Mouse (Mus musculus) urinary bladder, postnatal 4 days (tissue): ENCODE data around the gene Itpr2.
A peak's percentile ranks its signal among the peaks of the same experiment; 100 is the strongest.

Source experiments
- DNase-seq, 2 experiments: peaks; one replicate each; pipeline ENCODE4 v3.0.0; 2021 to 2022; ENCODE audit warnings: low spot score in 2 of 2

The Itpr2 gene

GRCm38 (mm10) chr6:146424326-146424725, 77.7 kb downstream of the Itpr2 start:
- no peak for DNase-seq

DNA sequence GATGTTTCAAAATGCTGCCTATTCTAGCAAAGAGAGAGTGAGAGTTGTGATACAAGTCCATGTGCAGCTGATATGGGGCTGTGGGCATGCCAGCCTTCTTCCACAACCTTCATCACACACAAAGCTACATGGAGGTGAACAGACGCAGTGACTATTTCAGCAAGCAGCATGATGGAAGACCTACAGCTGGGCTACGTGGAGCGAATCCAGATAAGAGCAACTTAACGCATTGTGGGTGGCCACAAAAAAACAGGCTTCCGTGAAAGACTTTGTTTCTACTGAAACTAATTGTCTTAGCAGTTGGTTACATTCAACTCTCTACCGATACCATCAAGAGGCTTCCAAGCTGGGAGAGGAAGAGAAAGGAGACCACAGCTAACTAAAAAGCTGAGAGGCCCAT, 81.3 kb downstream of the Itpr2 start:
- no peak for DNase-seq

DNA sequence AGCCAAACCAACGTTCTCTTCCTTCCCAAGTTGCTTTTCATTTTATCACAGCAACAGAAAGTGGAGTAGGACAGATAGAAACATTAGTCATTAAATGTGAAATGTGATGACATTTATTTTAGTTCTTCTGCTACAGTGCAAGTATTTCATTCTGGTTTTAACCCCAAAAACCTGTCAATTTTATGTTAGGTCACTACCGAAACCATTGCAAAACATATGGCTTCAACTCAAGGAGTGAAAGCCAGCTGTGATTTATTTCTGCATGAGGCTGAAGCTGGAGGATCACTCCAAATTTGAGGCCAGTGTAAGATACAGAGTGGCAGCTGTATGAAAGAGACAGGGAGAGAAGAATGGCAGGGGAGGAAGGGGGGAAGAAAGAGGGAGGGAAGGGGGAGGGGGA, 85.6 kb downstream of the Itpr2 start:
- DNase-seq: no peak

- DNase-seq: no peak
These were observed 87.9 kb downstream of the Itpr2 start for GRCm38 (mm10) chr6:146414094-146414493.

- no peak for DNase-seq
These were observed 90.5 kb downstream of the Itpr2 start for GRCm38 (mm10) chr6:146411446-146412070.

DNA sequence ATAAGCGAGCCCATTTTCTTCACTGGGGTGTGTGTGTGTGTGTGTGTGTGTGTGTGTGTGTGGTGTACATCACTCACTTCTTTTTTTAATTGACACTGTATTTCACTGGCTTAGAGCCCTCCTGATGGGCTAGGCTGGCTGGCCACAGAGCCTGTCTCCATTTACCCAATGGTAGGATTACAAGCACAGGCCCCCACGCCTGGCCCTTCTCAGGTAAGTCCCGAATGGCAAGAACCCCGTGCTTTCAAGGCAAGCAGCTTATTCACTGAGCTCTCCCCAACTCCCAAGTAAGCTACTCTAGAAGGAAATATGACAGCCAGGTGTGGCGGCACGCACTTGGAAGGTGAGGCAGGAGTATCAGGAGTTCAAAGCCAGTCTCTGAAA, 91.6 kb downstream of the Itpr2 start:
- DNase-seq: no peak

DNA sequence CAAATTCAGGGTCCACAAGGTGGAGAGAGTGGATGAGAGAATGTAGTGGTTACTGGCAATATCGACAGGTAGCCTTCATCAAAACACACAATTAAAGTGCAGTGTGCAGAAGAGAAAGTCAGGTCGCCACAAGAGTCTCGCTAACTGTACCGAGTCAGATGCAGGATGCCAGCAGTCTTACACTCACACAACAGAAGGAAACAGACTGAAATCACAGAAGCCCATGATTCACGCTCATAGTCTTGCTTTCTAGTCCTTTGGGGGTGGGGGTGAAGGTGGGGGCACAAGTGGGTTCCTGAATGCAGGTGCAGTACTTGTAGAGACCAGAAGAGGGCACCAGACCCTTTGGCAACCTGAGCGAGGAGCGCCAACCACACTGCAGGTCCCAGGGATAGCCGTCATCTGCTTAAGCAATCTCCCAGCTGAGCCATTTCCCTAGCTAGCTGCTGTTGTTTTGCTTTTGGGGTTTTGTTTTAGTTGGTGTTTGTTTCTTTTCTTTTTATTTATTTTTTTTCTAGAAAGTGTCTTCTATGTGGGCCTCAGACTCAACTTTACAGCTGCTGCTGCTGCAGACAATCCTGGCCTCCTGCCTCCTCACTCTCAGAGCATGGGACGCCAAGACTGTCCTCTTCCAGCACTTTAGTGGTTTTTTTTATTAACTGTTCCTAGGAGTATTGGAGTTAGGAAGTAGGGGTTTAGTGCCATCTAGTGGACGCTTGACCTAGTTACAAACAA, 92.2 kb downstream of the Itpr2 start:
- peak; percentile 62 to 85 for DNase-seq

GRCm38 (mm10) chr6:146405380-146405779, 96.6 kb downstream of the Itpr2 start:
- DNase-seq: no peak

DNA sequence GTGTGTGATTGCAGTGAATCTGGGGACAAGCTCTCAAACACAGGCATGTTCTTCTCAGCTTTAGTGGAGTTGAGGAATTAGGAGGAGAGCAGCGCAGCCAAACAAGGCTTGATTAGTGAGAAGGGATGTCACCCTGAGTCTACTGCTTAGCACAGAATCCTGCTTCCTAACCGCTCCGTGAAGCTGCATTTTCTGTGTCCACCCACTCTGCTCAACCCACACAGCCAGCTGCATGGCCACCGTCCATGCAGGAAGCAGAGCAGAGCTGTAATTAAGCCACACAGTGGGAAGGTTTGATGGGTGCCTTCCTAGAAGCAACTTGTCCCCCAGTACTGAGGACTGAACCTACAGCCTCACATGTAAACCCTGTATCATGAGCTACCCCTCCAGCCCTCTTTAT, 97.1 kb downstream of the Itpr2 start:
- no peak for DNase-seq

- no peak for DNase-seq
These were observed 97.9 kb downstream of the Itpr2 start for GRCm38 (mm10) chr6:146404156-146404555.

GRCm38 (mm10) chr6:146402905-146403642, 98.9 kb downstream of the Itpr2 start:
- peak in 1 of 2 experiments; percentile 23 for DNase-seq

DNA sequence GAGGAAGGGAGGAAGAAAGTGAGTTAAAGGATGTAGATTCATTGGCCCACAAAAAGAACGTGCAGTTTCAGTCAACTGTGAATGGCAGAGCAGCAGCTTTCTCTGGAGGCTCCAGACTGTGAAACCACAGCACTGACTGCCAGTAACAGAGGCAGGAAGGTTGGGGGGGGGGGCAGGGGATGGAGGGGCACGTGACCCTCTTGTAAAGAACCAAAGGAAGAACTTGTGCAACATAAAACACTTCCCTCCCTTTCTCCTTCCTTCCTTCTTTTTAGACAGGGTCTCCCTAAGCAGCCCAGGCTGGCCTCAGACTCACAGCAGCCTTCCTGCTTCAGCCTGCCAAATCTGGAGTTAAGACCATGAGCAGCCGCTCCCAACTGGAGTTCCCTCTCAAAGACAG, 104.2 kb downstream of the Itpr2 start:
- DNase-seq: no peak

DNA sequence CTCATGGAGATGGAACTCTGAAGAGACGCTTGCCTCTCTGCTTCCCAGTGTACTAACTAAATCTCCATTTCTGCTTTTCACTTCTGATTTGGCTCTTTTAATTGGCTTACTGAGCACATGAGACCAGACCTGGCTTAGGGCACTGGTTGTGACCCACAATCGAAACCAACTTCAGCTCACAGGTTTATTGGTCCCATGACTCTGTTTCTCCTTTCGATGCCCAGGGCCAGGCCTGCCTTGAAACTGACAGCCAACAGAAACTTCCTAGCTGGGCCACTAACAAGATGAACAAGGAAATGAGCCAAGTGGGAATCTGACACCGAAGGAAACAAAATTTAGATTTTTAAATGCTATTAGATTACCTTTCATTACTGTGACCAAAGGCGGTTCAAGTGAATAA, 105.8 kb downstream of the Itpr2 start:
- DNase-seq: no peak

DNA sequence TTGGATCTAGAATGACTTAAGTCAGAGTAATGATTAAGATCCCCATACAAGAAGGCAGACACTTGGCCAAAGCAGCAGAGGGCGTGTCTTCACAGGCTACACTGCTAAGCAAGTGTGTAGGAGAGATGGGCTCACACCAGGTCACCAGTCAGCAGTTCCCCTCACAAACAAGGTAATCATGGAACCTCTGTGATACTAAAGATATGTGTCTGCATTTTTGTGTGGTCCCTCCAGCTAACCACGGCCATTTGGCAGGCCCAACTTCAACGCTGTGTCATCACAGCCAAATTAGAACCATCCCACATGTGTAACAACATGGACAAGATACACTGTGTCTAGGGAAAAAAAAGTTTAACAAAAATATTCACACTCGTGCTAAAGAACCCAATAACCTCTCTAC, 106.4 kb downstream of the Itpr2 start:
- no peak for DNase-seq

- DNase-seq: no peak
These were observed 109.8 kb downstream of the Itpr2 start for GRCm38 (mm10) chr6:146392188-146392587.

DNA sequence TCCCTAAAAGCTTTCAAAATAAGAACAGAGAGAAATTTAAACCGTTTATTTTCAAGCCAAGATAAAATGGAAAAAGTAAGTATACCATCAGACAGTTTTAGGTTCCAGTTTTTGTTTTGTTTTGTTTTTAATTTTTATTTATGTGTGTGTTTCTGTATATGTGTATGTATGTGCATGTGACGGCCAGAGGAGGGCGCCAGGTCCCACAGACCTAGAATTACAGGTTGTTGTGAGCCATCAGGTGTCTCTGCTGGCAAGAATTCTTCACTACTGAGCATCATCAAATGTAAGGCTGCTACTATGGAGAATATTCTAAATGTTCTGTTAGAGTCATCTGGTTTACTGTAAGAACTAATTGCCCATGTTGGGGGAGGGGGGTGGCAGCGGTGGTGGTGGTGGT, 111.9 kb downstream of the Itpr2 start:
- peak in 1 of 2 experiments; percentile 44 for DNase-seq

DNA sequence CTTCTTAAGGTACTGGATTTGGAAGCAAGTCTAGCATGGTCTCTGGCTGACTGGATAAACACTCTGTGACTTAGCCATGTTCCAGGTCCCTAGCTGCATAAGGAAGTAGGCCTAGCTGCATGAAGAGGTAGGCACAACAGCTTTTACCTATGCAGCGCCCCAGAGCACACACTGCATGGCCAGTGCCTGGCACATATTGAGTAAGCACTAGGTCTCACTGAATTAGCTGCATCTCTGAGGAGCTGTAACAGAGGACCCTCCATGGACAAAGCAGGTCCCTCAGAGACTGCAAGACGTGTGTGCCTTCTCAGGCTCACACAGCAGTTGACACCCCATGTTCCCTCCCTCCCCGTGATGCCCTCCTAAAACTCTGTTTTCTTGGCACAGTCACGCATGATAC, 114.0 kb downstream of the Itpr2 start:
- DNase-seq: no peak

DNA sequence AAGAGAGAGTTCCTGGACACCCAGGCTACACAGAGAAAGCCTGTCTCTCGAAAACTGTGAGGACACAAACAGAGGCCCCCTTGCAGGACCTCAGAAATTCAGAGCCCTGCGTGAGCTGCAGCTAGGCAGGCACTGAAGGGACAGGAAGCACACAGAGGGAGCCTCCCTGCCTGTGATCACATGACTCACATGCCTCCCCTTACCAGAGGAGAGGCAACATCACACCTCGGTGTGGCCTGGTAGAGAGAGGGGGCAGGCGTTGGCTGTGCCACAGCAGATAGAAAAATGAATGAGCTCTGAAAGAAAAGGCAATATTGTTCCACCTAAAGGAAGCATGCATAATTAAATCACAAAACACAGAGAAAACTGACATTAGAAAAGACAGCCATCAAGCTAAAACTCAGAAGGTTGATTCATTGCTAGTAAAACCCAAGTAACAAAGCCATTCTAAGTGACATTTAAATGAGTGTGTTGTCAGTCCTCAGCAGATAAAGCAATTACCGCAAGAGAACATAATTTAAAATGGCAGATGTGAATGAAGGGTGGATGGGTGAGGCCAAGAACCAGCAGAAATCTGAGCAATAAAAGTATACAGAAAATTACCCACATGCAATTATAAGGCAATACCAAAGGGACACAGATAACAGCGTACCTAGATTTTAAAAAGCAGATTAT, 114.8 kb downstream of the Itpr2 start:
- DNase-seq: no peak

GRCm38 (mm10) chr6:146379263-146379662, 122.8 kb downstream of the Itpr2 start:
- DNase-seq: no peak

DNA sequence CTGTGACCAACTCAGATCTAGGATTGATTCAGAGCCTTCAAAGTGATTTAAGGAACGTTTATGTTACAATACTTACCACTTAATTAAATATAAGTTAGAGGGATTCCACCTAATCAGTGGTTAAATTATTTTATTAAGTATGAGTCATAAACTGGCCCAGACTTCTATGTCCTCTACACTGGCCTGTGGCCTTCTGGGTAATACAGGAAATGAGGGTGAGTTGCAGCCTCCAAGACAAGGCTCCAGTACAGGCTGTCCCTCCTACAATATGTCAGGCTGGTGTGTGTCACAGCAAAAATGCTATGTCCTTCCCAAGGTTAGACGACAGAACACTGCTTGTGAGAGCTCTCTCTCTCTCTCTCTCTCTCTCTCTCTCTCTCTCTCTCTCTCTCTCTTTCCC, 130.5 kb downstream of the Itpr2 start:
- no peak for DNase-seq

- no peak for DNase-seq
These were observed 135.8 kb downstream of the Itpr2 start for GRCm38 (mm10) chr6:146366180-146366579.

GRCm38 (mm10) chr6:146357911-146358310, 144.1 kb downstream of the Itpr2 start:
- no peak for DNase-seq
